Mouse (Mus musculus): ENCODE data around the gene 9130230L23Rik. TPM values are rescaled to one million over a fixed set of nuclear protein-coding genes. Genes with fewer than 3 reads are reported as not detected.

9130230L23Rik gene
- 0.09 TPM in 1 of 2 replicates, not detected in the other for polyA plus RNA-seq (2012; ENCODE audit: low replicate concordance)

GRCm38 (mm10) chr5:66004134-66004925 lies at the start of gene 9130230L23Rik:
9130230L23Rik (minus strand) TSS chr5:66004285.

GRCm38 (mm10) chr5:65934783-65935182 lies 69.3 kb downstream of the 9130230L23Rik start, which contains the start of gene Chrna9:
Chrna9 (plus strand) TSS chr5:65934921.

Other genes starting within 250 kb of the 9130230L23Rik start
- gene N4bp2, start 240.8 kb downstream of the 9130230L23Rik start, polyA plus RNA-seq (2012; ENCODE audit: low replicate concordance) = 11.0 and 12.9 TPM in 2 replicates
- 4.3 and 31.5 TPM in 2 replicates for gene Rhoh, start 143.1 kb downstream of the 9130230L23Rik start, polyA plus RNA-seq (2012; ENCODE audit: low replicate concordance)
- gene Chrna9, start 69.4 kb downstream of the 9130230L23Rik start, polyA plus RNA-seq (2012; ENCODE audit: low replicate concordance) = 0.35 TPM in 1 of 2 replicates, not detected in the other
- 11.2 and 14.7 TPM in 2 replicates for gene Rbm47, start 168.8 kb upstream of the 9130230L23Rik start, polyA plus RNA-seq (2012; ENCODE audit: low replicate concordance)

Measured in hematopoietic multipotent progenitor cell, adult 10-12 weeks (in vitro differentiated cells).